Mouse (Mus musculus) forebrain, postnatal 0 days (tissue): ENCODE measurements around the gene Olfr1346. TPM values are rescaled to one million over a fixed set of nuclear protein-coding genes. Genes with fewer than 3 reads are reported as not detected.

Experiments used
- ATAC-seq: fragments of 200-750 bp; cut with Nextera tagmentation; 2 replicates; pipeline ENCODE4 v1.8.0; 2017; ENCODE audit warnings: mild to moderate bottlenecking, moderate library complexity
- DNase-seq: peaks from one replicate; pipeline ENCODE4 v3.0.0-alpha.2; 2015
- H3K27ac ChIP-seq: fragments of 300-500 bp; sonication (generic); 2 replicates; pipeline ENCODE4 v1.5.1; 2014; ENCODE audit warnings: low read depth, mild to moderate bottlenecking, antibody characterized with exemption, low read length, moderate library complexity, mixed read lengths
- H3K27me3 ChIP-seq: fragments of 300-500 bp; sonication (generic); 2 replicates; pipeline ENCODE4 v1.6.1; 2014; ENCODE audit warnings: mild to moderate bottlenecking, low read length, mixed read lengths; ENCODE audit not compliant: insufficient read depth
- H3K36me3 ChIP-seq: fragments of 300-500 bp; sonication (generic); 2 replicates; pipeline ENCODE4 v1.6.1; 2014; ENCODE audit warnings: mild to moderate bottlenecking, moderate library complexity; ENCODE audit not compliant: insufficient read depth
- H3K4me1 ChIP-seq: fragments of 300-500 bp; sonication (generic); 2 replicates; pipeline ENCODE4 v1.6.1; 2014; ENCODE audit warnings: antibody characterized with exemption; ENCODE audit not compliant: insufficient read depth
- H3K4me2 ChIP-seq: fragments of 300-500 bp; sonication (generic); 2 replicates; pipeline ENCODE4 v1.6.1; 2014; ENCODE audit warnings: low read depth, mild to moderate bottlenecking, moderate library complexity
- H3K4me3 ChIP-seq: fragments of 300-500 bp; sonication (generic); 2 replicates; pipeline ENCODE4 v1.5.1; 2014; ENCODE audit warnings: low read depth, low read length, mixed read lengths
- H3K9ac ChIP-seq: fragments of 300-500 bp; sonication (generic); 2 replicates; pipeline ENCODE4 v1.6.1; 2014; ENCODE audit warnings: mild to moderate bottlenecking
- H3K9me3 ChIP-seq: fragments of 300-500 bp; sonication (generic); 2 replicates; pipeline ENCODE4 v1.6.1; 2016; ENCODE audit warnings: low read length
- CTCF ChIP-seq: sonication (generic); IDR thresholded peaks from 2 replicates; pipeline ENCODE4 v1.5.1; 2016; ENCODE audit warnings: antibody characterized with exemption, control low read depth, low read depth
- WGBS: fragments of 180-500 bp; shearing (Covaris S2); extraction: QIAGEN DNeasy Blood & Tissue Kit; methylation state at CpG from one replicate; pipeline ENCODE4 v1.1.7; 2014; 5-methylcytosine and 5-hydroxymethylcytosine counted together
- polyA plus RNA-seq: library from polyadenylated mRNA; unstranded; fragments of >200 nt; fragmentation: Nextera tagmentation; extraction: Ambion mirVana; gene quantifications from 2 replicates; pipeline ENCODE4 v1.2.1, GENCODE M21; 2015
- total RNA-seq: library from RNA; depleted of rRNA; stranded (reverse); fragments of >200 nt; gene quantifications from 2 replicates; pipeline ENCODE4 v1.2.3, GENCODE M21; 2014; rRNA removed

Olfr1346 gene
- total and polyA plus RNA-seq, 2 experiments from 2014 or later: not detected

- no peak within 1 kb of the TSS for H3K9ac ChIP-seq
- ATAC-seq: no peak
- no peaks in the 10 kb centered on the region for H3K27me3 ChIP-seq
- H3K4me2 ChIP-seq: no peak within 1 kb of the TSS
- no peaks in the 10 kb centered on the region for H3K4me1 ChIP-seq
- no peaks in the 10 kb centered on the region for H3K36me3 ChIP-seq
- no peak for DNase-seq
- no peak within 1 kb of the TSS for H3K27ac ChIP-seq
- no peak within 1 kb of the TSS for H3K4me3 ChIP-seq
- TF ChIP-seq CTCF: no peak
- 83% methylated on average over 5 of the region's 5 CpGs for WGBS
- no peaks in the 10 kb centered on the region; the same call in 1 of the 2 replicates for H3K9me3 ChIP-seq
Measured at GRCm38 (mm10) chr7:6522850-6523249, 55.9 kb downstream of the Olfr1346 start, which contains the start of gene Olfr1349. TSS of gene Olfr1349 (minus strand) at chr7:6522950.

- no peaks in the 10 kb centered on the region for H3K4me1 ChIP-seq
- no peaks in the 10 kb centered on the region for H3K36me3 ChIP-seq
- ATAC-seq: no peak
- 68% methylated on average over 3 of the region's 3 CpGs for WGBS
- H3K4me3 ChIP-seq: no peak overlapping the region
- TF ChIP-seq CTCF: no peak
- no peak overlapping the region for H3K9ac ChIP-seq
- no peak overlapping the region for H3K4me2 ChIP-seq
- no peak overlapping the region for H3K27ac ChIP-seq
- no peaks in the 10 kb centered on the region; the same call in 1 of the 2 replicates for H3K9me3 ChIP-seq
- H3K27me3 ChIP-seq: no peaks in the 10 kb centered on the region
- DNase-seq: no peak
Measured at GRCm38 (mm10) chr7:6525001-6525400, 58.1 kb downstream of the Olfr1346 start.

- peak; percentile 49 for TF ChIP-seq CTCF
- WGBS: 64% methylated on average over 5 of the region's 5 CpGs
- no peaks in the 10 kb centered on the region for H3K36me3 ChIP-seq
- ATAC-seq: no peak
- peak; percentile 0 for DNase-seq
- no peaks in the 10 kb centered on the region; the same call in 1 of the 2 replicates for H3K9me3 ChIP-seq
- H3K4me2 ChIP-seq: no peak overlapping the region
- no peak overlapping the region for H3K4me3 ChIP-seq
- no peaks in the 10 kb centered on the region for H3K27me3 ChIP-seq
- H3K9ac ChIP-seq: no peak overlapping the region
- H3K27ac ChIP-seq: no peak overlapping the region
- no peaks in the 10 kb centered on the region for H3K4me1 ChIP-seq
Measured at GRCm38 (mm10) chr7:6526141-6526540, 59.2 kb downstream of the Olfr1346 start.

Other genes with a start within 250 kb of the Olfr1346 start
- not detected in 2 replicates for gene Zscan5b, start 244.8 kb upstream of the Olfr1346 start, total RNA-seq
- gene Zscan5b, start 244.8 kb upstream of the Olfr1346 start, polyA plus RNA-seq: not detected in 2 replicates
- not detected in 2 replicates for gene Epp13, start 214.4 kb upstream of the Olfr1346 start, total RNA-seq
- 0.40 and 0.44 TPM in 2 replicates for gene Epp13, start 214.4 kb upstream of the Olfr1346 start, polyA plus RNA-seq
- gene Zfp667, start 180.5 kb upstream of the Olfr1346 start, total RNA-seq: 6.9 and 10.0 TPM in 2 replicates
- 9.9 and 13.1 TPM in 2 replicates for gene Zfp667, start 180.5 kb upstream of the Olfr1346 start, polyA plus RNA-seq
- 12.3 and 13.1 TPM in 2 replicates for gene Zfp583, start 135.8 kb upstream of the Olfr1346 start, total RNA-seq
- 11.7 and 13.2 TPM in 2 replicates for gene Zfp583, start 135.8 kb upstream of the Olfr1346 start, polyA plus RNA-seq
- gene Gm3854, start 123.3 kb upstream of the Olfr1346 start, total RNA-seq: 5.8 and 7.8 TPM in 2 replicates
- 1.5 and 4.6 TPM in 2 replicates for gene Gm3854, start 123.3 kb upstream of the Olfr1346 start, polyA plus RNA-seq
- 4.0 and 4.5 TPM in 2 replicates for gene Zfp78, start 103.8 kb upstream of the Olfr1346 start, total RNA-seq
- gene Zfp78, start 103.8 kb upstream of the Olfr1346 start, polyA plus RNA-seq: 1.5 and 3.3 TPM in 2 replicates
- 15.4 and 27.4 TPM in 2 replicates for gene Zfp28, start 83.8 kb upstream of the Olfr1346 start, total RNA-seq
- 19.8 and 20.7 TPM in 2 replicates for gene Zfp28, start 83.8 kb upstream of the Olfr1346 start, polyA plus RNA-seq
- gene Smim17, start 68.4 kb upstream of the Olfr1346 start, total RNA-seq: 15.4 and 17.5 TPM in 2 replicates
- 3.7 and 3.9 TPM in 2 replicates for gene Smim17, start 68.4 kb upstream of the Olfr1346 start, polyA plus RNA-seq
- gene Gm20715, start 56.8 kb upstream of the Olfr1346 start, total RNA-seq: 0.24 and 0.54 TPM in 2 replicates
- not detected in 2 replicates for gene Gm20715, start 56.8 kb upstream of the Olfr1346 start, polyA plus RNA-seq
- gene Olfr1344, start 28.4 kb upstream of the Olfr1346 start, total RNA-seq: 0.23 TPM in 1 of 2 replicates, not detected in the other
- gene Olfr1344, start 28.4 kb upstream of the Olfr1346 start, polyA plus RNA-seq: 0.07 and 0.09 TPM in 2 replicates
- not detected in 2 replicates for gene Olfr1336, start 10.9 kb upstream of the Olfr1346 start, total RNA-seq
- gene Olfr1336, start 10.9 kb upstream of the Olfr1346 start, polyA plus RNA-seq: not detected in 2 replicates
- not detected in 2 replicates for gene Olfr5, start 19.8 kb downstream of the Olfr1346 start, total RNA-seq
- not detected in 2 replicates for gene Olfr5, start 19.8 kb downstream of the Olfr1346 start, polyA plus RNA-seq
- gene Olfr1347, start 32.7 kb downstream of the Olfr1346 start, total RNA-seq: not detected in 2 replicates
- not detected in 2 replicates for gene Olfr1347, start 32.7 kb downstream of the Olfr1346 start, polyA plus RNA-seq
- gene Olfr1348, start 41.6 kb downstream of the Olfr1346 start, total RNA-seq: not detected in 2 replicates
- gene Olfr1348, start 41.6 kb downstream of the Olfr1346 start, polyA plus RNA-seq: not detected in 2 replicates
- gene Olfr1349, start 55.8 kb downstream of the Olfr1346 start, total RNA-seq: not detected in 2 replicates
- not detected in 2 replicates for gene Olfr1349, start 55.8 kb downstream of the Olfr1346 start, polyA plus RNA-seq
- gene Olfr1350, start 97.7 kb downstream of the Olfr1346 start, total RNA-seq: not detected in 2 replicates
- gene Olfr1350, start 97.7 kb downstream of the Olfr1346 start, polyA plus RNA-seq: not detected in 2 replicates
- gene Zim1, start 229.3 kb downstream of the Olfr1346 start, total RNA-seq: 20.5 and 29.1 TPM in 2 replicates
- gene Zim1, start 229.3 kb downstream of the Olfr1346 start, polyA plus RNA-seq: 2.6 and 4.7 TPM in 2 replicates